In genomic region chr15:90841471-90841870, GRCm38 (mm10) we compare ENCODE assay signal across 9 mouse cellular contexts.
DNase-seq lines count a peak whose midpoint lies in the region; ATAC-seq lines count a peak whose summit lies in the region.
"Had no signal": no experiment of that assay in that cellular context is flagged by ENCODE, and none has a peak within 500 bp of the region (broad histone marks: within the 10 kb centered on the region; RNA-seq: fewer than 3 reads in every experiment).

No protein-coding gene starts in this region.

- H3K36me3 ChIP-seq in hindbrain, embryonic 14.5 days (replicated peaks; ENCODE audit: control insufficient read depth, insufficient read depth) = no peaks in the 10 kb centered on the region
- H3K36me3 ChIP-seq in midbrain, embryonic 15.5 days (replicated peaks) = no peaks in the 10 kb centered on the region

- whole genome bisulfite sequencing in hindbrain, embryonic 14.5 days = 28% methylated on average over 5 of the region's 5 CpGs
- WGBS in midbrain, embryonic 15.5 days = 28% methylated on average over 5 of the region's 5 CpGs

- no peaks in the 10 kb centered on the region for H3K27me3 ChIP-seq in hindbrain, embryonic 14.5 days (ENCODE audit: control insufficient read depth, insufficient read depth, low read length)
- no peaks in the 10 kb centered on the region for H3K27me3 ChIP-seq in midbrain, embryonic 15.5 days (replicated peaks)

- H3K9ac ChIP-seq in hindbrain, embryonic 14.5 days = no peak overlapping the region
- H3K9ac ChIP-seq in midbrain, embryonic 15.5 days = no peak overlapping the region

- H3K4me2 ChIP-seq in hindbrain, embryonic 14.5 days (replicated peaks) = no peak overlapping the region
- no peak overlapping the region for H3K4me2 ChIP-seq in midbrain, embryonic 15.5 days

- ATAC-seq in hindbrain, embryonic 14.5 days (ENCODE audit: low FRiP score) = no peak
- peak; percentile 58; the same call in 1 of the 2 replicates for ATAC-seq in midbrain, embryonic 15.5 days (replicated peaks)

- intact Hi-C loops in gastrocnemius, postnatal 36 days (cut with DNase I) = loop anchor here (10.0 kb wide), 1 partner anchor 597 kb away; no protein-coding TSS in a partner anchor

- no peak overlapping the region for H3K27ac ChIP-seq in hindbrain, embryonic 14.5 days
- H3K27ac ChIP-seq in midbrain, embryonic 15.5 days = no peak overlapping the region
- H3K27ac ChIP-seq: macrophage had no signal

- peak; percentile 7 for DNase-seq in heart, adult 8-10 months (ENCODE audit: low spot score)
- DNase-seq in heart, adult 11 months = no peak
- DNase-seq in right cerebral cortex, postnatal 14 days = peak; percentile 11
- DNase-seq in right cerebral cortex, postnatal 4 days = no peak
- peak; percentile 78 for DNase-seq in hindbrain, embryonic 14.5 days (ENCODE audit: low spot score)
- no peak for DNase-seq in testis, postnatal 14 days (ENCODE audit: low spot score)
- no peak for DNase-seq in gastrocnemius, postnatal 36 days

- no peaks in the 10 kb centered on the region for H3K4me1 ChIP-seq in hindbrain, embryonic 14.5 days (replicated peaks; ENCODE audit: control insufficient read depth, insufficient read depth, low read length)
- H3K4me1 ChIP-seq in midbrain, embryonic 15.5 days = no peaks in the 10 kb centered on the region

- H3K4me3 ChIP-seq in hindbrain, embryonic 14.5 days (replicated peaks; ENCODE audit: low read length) = no peak overlapping the region
- no peak overlapping the region for H3K4me3 ChIP-seq in midbrain, embryonic 15.5 days

- H3K9me3 ChIP-seq in hindbrain, embryonic 14.5 days (ENCODE audit: control insufficient read depth, low read length) = no peaks in the 10 kb centered on the region
- no peaks in the 10 kb centered on the region for H3K9me3 ChIP-seq in midbrain, embryonic 15.5 days

Comparison
In these comparisons a context has a peak if more than half of its experiments do, and no peak if none do; other contexts are left out.
1. DNase-seq: peak in heart, adult 8-10 months (single experiment), right cerebral cortex, postnatal 14 days (single experiment) and hindbrain, embryonic 14.5 days (single experiment); none in heart, adult 11 months (single experiment), right cerebral cortex, postnatal 4 days (single experiment), testis, postnatal 14 days (single experiment) and gastrocnemius, postnatal 36 days (0 of 2).